Mouse (Mus musculus): ENCODE measurements around the gene Kansl1l. TPM values are rescaled to one million over a fixed set of nuclear protein-coding genes. Genes with fewer than 3 reads are reported as not detected.

Gene Kansl1l
- polyA plus RNA-seq, 1 experiment from 2014 or later = 30.3 TPM

DNA sequence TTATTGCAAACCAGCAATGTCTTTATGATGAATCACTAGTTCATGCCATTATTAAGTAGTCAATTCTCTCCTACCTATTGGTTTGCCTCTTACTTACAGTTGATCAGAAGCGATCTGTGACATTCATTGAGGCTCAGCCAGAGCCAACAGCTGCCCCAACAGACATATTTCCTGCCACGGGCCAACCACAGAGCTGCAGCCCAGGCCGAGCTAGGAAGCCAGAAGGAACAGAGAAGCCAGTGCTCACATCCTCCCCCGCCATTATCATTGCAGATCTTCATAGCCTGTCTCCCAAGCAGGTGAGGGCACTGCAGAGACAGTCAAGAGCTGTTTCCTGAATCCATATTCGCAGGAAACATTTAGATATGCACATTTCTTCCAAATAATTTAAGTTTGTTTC, 123.1 kb downstream of the Kansl1l start:
- Histone ChIP-seq H3K4me2 (no peak overlapping the region), H3K27me3 (no peaks in the 10 kb centered on the region), H3K9ac (replicated peaks) (no peak overlapping the region), H3K9me3 (no peaks in the 10 kb centered on the region), H3K4me3 (replicated peaks) (no peak overlapping the region), H3K27ac (no peak overlapping the region), H3K36me3 (no peaks in the 10 kb centered on the region), H3K4me1 (replicated peaks) (no peaks in the 10 kb centered on the region)
- WGBS = 75% methylated on average over 5 of the region's 5 CpGs
- ATAC-seq (ENCODE audit: insufficient number of reproducible peaks, insufficient read depth, low FRiP score, low TSS enrichment, low read depth) = no peak

DNA sequence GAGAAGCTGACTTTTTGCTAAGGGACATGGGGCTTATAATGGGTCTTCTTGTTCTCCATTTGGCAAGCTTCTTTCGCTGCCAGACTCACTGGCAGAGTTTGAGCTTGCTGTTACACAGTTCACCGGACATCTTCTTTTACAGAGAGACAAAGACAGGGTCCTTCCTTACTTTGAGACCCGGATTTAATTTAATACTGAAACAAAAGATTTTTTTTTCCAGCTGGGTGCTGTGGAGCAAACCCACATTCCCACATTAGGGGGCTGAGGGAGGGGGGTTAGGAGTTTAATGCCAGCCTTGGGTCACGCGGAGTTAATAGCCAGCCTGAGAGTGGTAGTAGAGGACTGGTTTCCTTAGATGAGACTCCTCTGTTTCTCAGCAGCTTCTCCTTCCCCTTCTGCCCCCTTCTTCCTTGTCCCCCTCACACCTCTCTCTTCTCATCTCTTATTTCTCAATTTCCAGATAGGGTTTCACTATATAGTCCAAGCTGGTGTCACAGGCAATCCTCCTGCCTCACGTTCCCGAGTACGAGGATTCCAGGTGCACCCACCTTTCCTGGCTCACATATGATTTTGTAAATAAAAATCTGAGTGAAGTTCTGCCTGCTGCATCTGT, 124.5 kb downstream of the Kansl1l start:
- H3K27me3 ChIP-seq = no peaks in the 10 kb centered on the region
- no peak overlapping the region for H3K4me3 ChIP-seq (replicated peaks)
- no peak overlapping the region for H3K4me2 ChIP-seq
- no peaks in the 10 kb centered on the region for H3K36me3 ChIP-seq
- H3K9ac ChIP-seq (replicated peaks) = no peak overlapping the region
- H3K27ac ChIP-seq = no peak overlapping the region
- no peaks in the 10 kb centered on the region for H3K4me1 ChIP-seq (replicated peaks)
- WGBS = 91% methylated on average over 8 of the region's 8 CpGs
- ATAC-seq (ENCODE audit: insufficient number of reproducible peaks, insufficient read depth, low FRiP score, low TSS enrichment, low read depth) = no peak
- no peaks in the 10 kb centered on the region for H3K9me3 ChIP-seq

DNA sequence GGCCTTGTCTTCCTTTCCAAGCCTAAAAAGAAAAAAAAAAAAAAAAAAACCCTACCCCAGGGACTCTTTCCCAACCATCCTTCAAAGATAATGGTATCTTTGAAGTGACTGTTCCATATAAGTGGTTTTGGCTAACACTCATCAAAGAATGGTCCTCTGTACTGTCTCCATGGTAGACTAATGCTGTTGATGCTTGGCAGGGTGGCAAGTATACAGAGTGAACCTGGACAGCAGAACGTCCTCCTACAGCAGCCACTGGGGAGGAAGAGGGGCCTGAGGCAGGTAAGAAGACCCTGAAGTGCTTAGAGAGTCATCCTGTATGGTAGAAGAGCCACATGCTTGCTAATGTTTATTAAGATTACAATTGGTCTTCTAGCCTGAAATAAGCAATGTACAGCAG, 125.1 kb downstream of the Kansl1l start:
- H3K4me1 ChIP-seq (replicated peaks) = no peaks in the 10 kb centered on the region
- no peak overlapping the region for H3K4me2 ChIP-seq
- 81% methylated on average over 1 of the region's 1 CpGs for WGBS
- H3K36me3 ChIP-seq = no peaks in the 10 kb centered on the region
- no peaks in the 10 kb centered on the region for H3K9me3 ChIP-seq
- H3K27me3 ChIP-seq = no peaks in the 10 kb centered on the region
- H3K9ac ChIP-seq (replicated peaks) = no peak overlapping the region
- no peak for ATAC-seq (ENCODE audit: insufficient number of reproducible peaks, insufficient read depth, low FRiP score, low TSS enrichment, low read depth)
- H3K4me3 ChIP-seq (replicated peaks) = no peak overlapping the region
- H3K27ac ChIP-seq = no peak overlapping the region

DNA sequence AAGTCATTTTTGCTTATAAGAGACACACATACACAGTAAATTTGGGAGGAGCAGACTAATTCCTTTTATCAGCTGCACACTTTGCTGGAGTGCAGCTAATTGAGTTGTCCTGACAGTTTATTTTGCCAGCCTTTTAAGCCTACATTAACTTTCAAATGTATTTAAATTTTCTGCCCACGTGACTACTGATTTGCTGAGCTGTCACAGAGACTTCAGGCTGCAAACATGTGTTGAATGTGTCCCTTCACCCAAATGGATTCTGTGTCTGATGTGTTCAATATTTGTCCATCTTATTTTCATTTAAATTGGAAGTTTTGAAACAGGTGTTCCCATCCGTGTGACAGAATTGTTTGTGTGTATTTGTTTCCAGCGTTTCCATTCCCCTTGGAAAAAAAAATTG, 125.6 kb downstream of the Kansl1l start:
- Histone ChIP-seq H3K4me3 (replicated peaks) (no peak overlapping the region), H3K4me1 (replicated peaks) (no peaks in the 10 kb centered on the region), H3K27ac (no peak overlapping the region), H3K36me3 (no peaks in the 10 kb centered on the region), H3K4me2 (no peak overlapping the region), H3K9ac (replicated peaks) (no peak overlapping the region), H3K9me3 (no peaks in the 10 kb centered on the region), H3K27me3 (no peaks in the 10 kb centered on the region)
- WGBS = 76% methylated on average over 3 of the region's 3 CpGs
- ATAC-seq (ENCODE audit: insufficient number of reproducible peaks, insufficient read depth, low FRiP score, low TSS enrichment, low read depth) = no peak

DNA sequence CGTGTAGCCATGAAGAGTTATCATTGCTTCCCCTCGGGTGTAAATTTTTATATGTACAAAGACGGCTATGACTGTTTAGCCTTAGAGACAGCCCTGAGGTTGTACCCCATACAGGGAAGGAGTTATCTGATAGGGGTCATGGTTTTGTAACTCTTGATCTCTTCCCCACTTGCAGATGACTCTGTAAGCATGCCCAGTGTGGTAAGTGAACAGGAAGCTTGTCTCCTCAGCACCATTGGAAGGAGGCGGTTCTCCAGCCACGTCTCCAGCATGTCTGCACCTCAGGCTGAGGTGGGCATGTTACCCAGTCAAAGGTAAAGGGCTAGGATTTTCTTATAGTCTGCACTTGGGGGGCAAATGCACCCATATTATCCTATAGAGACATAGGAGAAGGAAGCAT, 134.4 kb downstream of the Kansl1l start:
- Histone ChIP-seq H3K27me3 (no peaks in the 10 kb centered on the region), H3K4me1 (replicated peaks) (no peaks in the 10 kb centered on the region), H3K36me3 (no peaks in the 10 kb centered on the region), H3K4me3 (replicated peaks) (no peak overlapping the region), H3K4me2 (no peak overlapping the region), H3K9ac (replicated peaks) (no peak overlapping the region), H3K9me3 (no peaks in the 10 kb centered on the region), H3K27ac (no peak overlapping the region)
- no peak for ATAC-seq (ENCODE audit: insufficient number of reproducible peaks, insufficient read depth, low FRiP score, low TSS enrichment, low read depth)
- WGBS = 77% methylated on average over 5 of the region's 5 CpGs

DNA sequence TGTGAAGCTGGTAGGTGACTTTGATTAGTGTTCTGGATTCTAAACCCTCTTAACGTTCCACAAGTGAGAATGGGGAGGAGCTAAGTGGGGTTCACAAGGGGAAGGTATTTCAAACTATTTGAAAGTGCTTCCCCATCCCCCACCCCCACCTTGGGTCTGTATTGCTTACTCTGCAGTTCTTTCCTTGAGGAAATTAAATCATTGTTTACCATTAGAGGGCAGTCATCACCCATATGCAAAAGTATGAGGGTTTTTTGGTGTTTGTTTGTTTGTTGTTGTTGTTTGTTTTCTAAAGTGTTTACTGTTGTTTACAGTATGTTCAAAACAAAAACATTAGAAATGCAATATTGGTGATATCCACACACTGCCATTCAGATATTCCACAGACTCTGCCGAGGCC, 138.7 kb downstream of the Kansl1l start:
- no peaks in the 10 kb centered on the region for H3K9me3 ChIP-seq
- H3K27ac ChIP-seq = no peak overlapping the region
- H3K4me3 ChIP-seq (replicated peaks) = no peak overlapping the region
- H3K27me3 ChIP-seq = no peaks in the 10 kb centered on the region
- H3K4me1 ChIP-seq (replicated peaks) = no peaks in the 10 kb centered on the region
- no peak overlapping the region for H3K9ac ChIP-seq (replicated peaks)
- ATAC-seq (ENCODE audit: insufficient number of reproducible peaks, insufficient read depth, low FRiP score, low TSS enrichment, low read depth) = no peak
- no peak overlapping the region for H3K4me2 ChIP-seq
- H3K36me3 ChIP-seq = no peaks in the 10 kb centered on the region
- WGBS = 41% methylated on average over 2 of the region's 2 CpGs

DNA sequence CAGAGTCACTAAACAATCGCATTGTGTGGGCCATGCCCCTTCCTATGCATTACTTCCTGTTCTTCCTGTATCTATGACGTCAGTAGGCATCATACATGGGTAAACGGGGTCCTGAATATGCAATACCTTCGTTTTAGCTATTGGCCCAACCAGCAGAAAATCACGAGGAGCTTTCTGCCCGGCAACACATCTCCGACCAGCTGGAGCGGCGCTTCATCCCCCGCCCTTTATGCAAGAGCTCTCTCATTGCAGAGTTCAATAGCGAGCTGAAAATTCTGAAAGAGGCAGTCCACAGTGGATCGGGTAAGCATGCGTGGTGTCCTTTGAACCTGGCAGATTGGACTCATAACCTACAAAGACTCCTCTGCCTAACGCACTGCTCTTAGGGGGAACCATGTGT, 139.4 kb downstream of the Kansl1l start:
- Histone ChIP-seq H3K9ac (replicated peaks) (no peak overlapping the region), H3K4me2 (no peak overlapping the region), H3K27ac (no peak overlapping the region), H3K27me3 (no peaks in the 10 kb centered on the region), H3K4me1 (replicated peaks) (no peaks in the 10 kb centered on the region), H3K4me3 (replicated peaks) (no peak overlapping the region), H3K36me3 (no peaks in the 10 kb centered on the region), H3K9me3 (no peaks in the 10 kb centered on the region)
- no peak for ATAC-seq (ENCODE audit: insufficient number of reproducible peaks, insufficient read depth, low FRiP score, low TSS enrichment, low read depth)
- 83% methylated on average over 14 of the region's 14 CpGs for WGBS

DNA sequence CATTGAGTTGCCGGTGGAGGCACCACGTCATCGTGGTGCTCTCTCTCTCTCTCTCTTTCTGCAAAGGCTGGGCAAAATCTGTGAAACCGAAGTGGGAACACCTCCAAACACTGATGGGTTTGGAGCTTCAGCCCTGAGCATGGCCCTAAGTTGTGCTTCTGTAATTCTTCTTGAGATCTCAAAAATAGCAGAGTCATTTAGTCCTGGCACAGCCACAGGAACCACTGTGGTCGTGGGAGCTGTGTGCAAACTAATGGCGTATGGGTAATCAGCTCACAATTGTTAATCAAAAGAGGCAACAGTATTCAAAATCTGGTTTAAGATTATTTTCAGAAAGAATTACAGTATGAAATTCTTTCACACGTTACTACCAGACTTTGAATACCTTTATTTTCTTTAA, 144.6 kb downstream of the Kansl1l start:
- Histone ChIP-seq H3K36me3 (no peaks in the 10 kb centered on the region), H3K9ac (replicated peaks) (no peak overlapping the region), H3K27me3 (no peaks in the 10 kb centered on the region), H3K27ac (no peak overlapping the region), H3K4me2 (no peak overlapping the region), H3K4me3 (replicated peaks) (no peak overlapping the region), H3K9me3 (no peaks in the 10 kb centered on the region), H3K4me1 (replicated peaks) (no peaks in the 10 kb centered on the region)
- no peak for ATAC-seq (ENCODE audit: insufficient number of reproducible peaks, insufficient read depth, low FRiP score, low TSS enrichment, low read depth)
- 82% methylated on average over 7 of the region's 7 CpGs for WGBS

DNA sequence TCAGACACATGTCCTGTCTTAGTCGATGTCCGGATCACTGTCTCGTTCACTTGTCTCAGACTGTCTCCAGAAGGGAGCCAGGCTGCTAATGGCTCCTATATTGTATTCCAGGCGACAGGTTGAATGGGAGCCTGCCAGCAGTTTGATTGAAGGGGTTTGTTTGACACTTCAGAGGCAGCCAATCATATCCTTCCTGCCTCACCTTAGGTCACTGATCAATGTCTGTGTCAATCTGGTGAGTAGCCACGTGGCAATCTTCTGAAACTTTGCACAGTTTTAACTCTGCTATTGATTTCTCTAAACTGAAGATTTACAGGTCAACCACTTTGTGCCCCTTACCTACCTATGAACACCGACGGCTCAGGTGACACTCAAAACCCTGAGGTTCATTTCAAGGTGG, 145.9 kb downstream of the Kansl1l start:
- Histone ChIP-seq H3K4me3 (replicated peaks) (no peak overlapping the region), H3K27me3 (no peaks in the 10 kb centered on the region), H3K9ac (replicated peaks) (no peak overlapping the region), H3K9me3 (no peaks in the 10 kb centered on the region), H3K4me1 (replicated peaks) (no peaks in the 10 kb centered on the region), H3K27ac (no peak overlapping the region), H3K4me2 (no peak overlapping the region), H3K36me3 (no peaks in the 10 kb centered on the region)
- no peak for ATAC-seq (ENCODE audit: insufficient number of reproducible peaks, insufficient read depth, low FRiP score, low TSS enrichment, low read depth)
- WGBS = 71% methylated on average over 7 of the region's 7 CpGs

Other genes starting within 250 kb of the Kansl1l start
- 49.2 and 51.7 TPM in 2 replicates for gene Rpe, start 116.7 kb downstream of the Kansl1l start, polyA plus RNA-seq (2016; fragmentation: Nextera tagmentation; extraction: Ambion mirVana)
- gene Acadl, start 45.7 kb upstream of the Kansl1l start, polyA plus RNA-seq (2016; fragmentation: Nextera tagmentation; extraction: Ambion mirVana) = 66.1 and 67.8 TPM in 2 replicates
- gene Myl1, start 127.8 kb upstream of the Kansl1l start, polyA plus RNA-seq (2016; fragmentation: Nextera tagmentation; extraction: Ambion mirVana) = 170 and 171 TPM in 2 replicates
- 104 and 117 TPM in 2 replicates for gene Lancl1, start 221.3 kb upstream of the Kansl1l start, polyA plus RNA-seq (2016; fragmentation: Nextera tagmentation; extraction: Ambion mirVana)

Data from limb, embryonic 12.5 days (tissue).